Mouse (Mus musculus): ENCODE data around the gene Zfp787. TPM values are rescaled to one million over a fixed set of nuclear protein-coding genes. Genes with fewer than 3 reads are reported as not detected.

Gene Zfp787
- total and polyA plus RNA-seq, 2 experiments from 2014 or later, result 41.0 to 73.6 TPM

DNA sequence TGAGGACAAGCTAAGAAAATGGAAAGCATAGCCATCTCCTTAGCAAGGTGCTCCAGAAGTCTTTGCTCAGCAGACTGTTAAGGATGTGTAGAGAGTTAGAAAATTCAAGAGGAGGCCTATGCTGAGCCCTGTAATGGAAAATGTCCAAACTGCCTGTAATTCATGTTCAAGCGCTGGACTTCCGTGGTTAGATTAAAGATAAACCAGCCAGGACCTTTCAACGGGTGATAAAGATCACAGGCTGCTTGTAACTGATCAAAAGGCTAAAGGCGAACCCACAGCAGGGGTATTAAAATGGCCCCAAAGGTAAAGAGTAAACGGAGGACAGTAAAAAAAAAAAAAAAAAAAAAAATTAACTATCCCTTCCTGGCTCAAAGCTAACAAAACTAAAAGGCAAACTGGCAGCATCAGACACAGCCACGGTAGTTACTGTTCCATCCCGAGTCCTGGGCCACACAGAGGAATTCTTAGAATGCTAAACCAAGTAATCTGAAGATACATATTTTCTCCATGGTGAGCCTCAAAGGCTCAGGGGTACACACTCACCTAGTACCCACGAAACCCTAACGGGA, 1.2 kb upstream of the Zfp787 start:
- TF ChIP-seq CTCF (IDR thresholded peaks at IDR 0.05; ENCODE audit: low read depth), result no peak
- DNase-seq, result no peak
- Histone ChIP-seq H3K9me3 (ENCODE audit: low read length) (no peaks in the 10 kb centered on the region), H3K4me1 (ENCODE audit: insufficient read depth) (peaks cover 12% of the 10 kb centered on the region), H3K4me3 (ENCODE audit: low read depth, low read length) (peak overlapping the region; percentile 81; the same call in 1 of the 2 replicates), H3K27me3 (ENCODE audit: insufficient read depth, low read length) (no peaks in the 10 kb centered on the region), H3K4me2 (ENCODE audit: low read depth) (peak overlapping the region; percentile 96), H3K9ac (peak overlapping the region; percentile 95), H3K27ac (ENCODE audit: low read depth, low read length) (no peak overlapping the region), H3K36me3 (ENCODE audit: insufficient read depth) (no peaks in the 10 kb centered on the region)
- no peak for ATAC-seq
- 75% methylated on average over 9 of the region's 9 CpGs for WGBS

DNA sequence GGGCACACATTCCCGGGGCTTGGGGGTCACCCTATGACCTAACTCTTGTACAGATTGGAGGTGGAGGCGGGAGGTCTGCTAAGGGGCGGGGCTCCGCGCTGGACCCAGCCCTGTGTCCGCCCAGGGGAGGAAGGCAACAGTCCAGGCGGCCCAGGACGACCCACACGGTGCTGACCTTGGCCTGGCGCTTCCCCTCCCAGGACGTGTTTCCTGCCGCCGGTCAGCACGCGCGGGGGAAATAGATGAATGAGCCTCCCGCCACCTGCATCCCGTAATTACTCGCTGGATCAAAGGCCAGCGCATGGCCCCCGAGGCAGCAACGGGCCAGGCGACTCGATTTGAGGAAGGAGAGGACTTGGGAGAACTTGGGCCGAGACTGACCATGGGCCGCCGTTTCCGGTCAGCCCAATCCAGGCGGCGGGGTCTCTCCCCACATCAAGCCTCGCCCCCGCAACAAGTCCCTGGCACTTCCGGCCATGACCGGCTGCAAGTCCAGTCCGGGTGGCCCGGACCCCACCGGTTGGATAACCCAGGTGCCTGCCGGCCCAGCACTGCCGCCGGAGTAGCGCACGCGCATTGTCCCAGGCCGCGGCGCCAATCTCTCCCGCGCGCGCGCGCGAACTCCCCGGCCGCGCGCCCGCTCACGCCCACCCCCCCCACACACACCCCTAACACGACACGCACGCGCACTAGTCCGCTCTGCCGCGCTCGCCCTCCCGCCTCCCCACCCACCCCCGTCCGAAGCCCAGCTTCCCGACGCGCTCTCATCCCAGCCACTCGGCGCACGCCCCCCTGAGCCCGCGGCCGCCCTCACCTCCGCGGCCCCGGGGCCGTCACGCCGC, 545 bp downstream of the Zfp787 start:
- peak overlapping the region; percentile 81 for H3K4me3 ChIP-seq (ENCODE audit: low read depth, low read length)
- peak; percentile 96 for DNase-seq
- no peaks in the 10 kb centered on the region for H3K9me3 ChIP-seq (ENCODE audit: low read length)
- peak overlapping the region; percentile 95 for H3K9ac ChIP-seq
- TF ChIP-seq CTCF (IDR thresholded peaks at IDR 0.05; ENCODE audit: low read depth), result no peak
- H3K27ac ChIP-seq (ENCODE audit: low read depth, low read length), result peak overlapping the region; percentile 95
- 1% methylated on average over 81 of the region's 85 CpGs for WGBS
- H3K36me3 ChIP-seq (ENCODE audit: insufficient read depth), result no peaks in the 10 kb centered on the region
- no peaks in the 10 kb centered on the region for H3K27me3 ChIP-seq (ENCODE audit: insufficient read depth, low read length)
- H3K4me1 ChIP-seq (ENCODE audit: insufficient read depth), result peaks cover 12% of the 10 kb centered on the region
- peak; percentile 76 for ATAC-seq
- H3K4me2 ChIP-seq (ENCODE audit: low read depth), result peak overlapping the region; percentile 96

GRCm38 (mm10) chr7:6154164-6154563, 1.6 kb downstream of the Zfp787 start:
- 71% methylated on average over 5 of the region's 5 CpGs for WGBS
- H3K4me1 ChIP-seq (ENCODE audit: insufficient read depth), result peaks cover 12% of the 10 kb centered on the region
- no peaks in the 10 kb centered on the region for H3K9me3 ChIP-seq (ENCODE audit: low read length)
- peak overlapping the region; percentile 96 for H3K4me2 ChIP-seq (ENCODE audit: low read depth)
- DNase-seq, result no peak
- no peak for TF ChIP-seq CTCF (IDR thresholded peaks at IDR 0.05; ENCODE audit: low read depth)
- H3K9ac ChIP-seq, result no peak overlapping the region
- ATAC-seq, result no peak
- no peaks in the 10 kb centered on the region for H3K36me3 ChIP-seq (ENCODE audit: insufficient read depth)
- no peaks in the 10 kb centered on the region for H3K27me3 ChIP-seq (ENCODE audit: insufficient read depth, low read length)
- H3K27ac ChIP-seq (ENCODE audit: low read depth, low read length), result no peak overlapping the region
- no peak overlapping the region; the same call in 1 of the 2 replicates for H3K4me3 ChIP-seq (ENCODE audit: low read depth, low read length)

DNA sequence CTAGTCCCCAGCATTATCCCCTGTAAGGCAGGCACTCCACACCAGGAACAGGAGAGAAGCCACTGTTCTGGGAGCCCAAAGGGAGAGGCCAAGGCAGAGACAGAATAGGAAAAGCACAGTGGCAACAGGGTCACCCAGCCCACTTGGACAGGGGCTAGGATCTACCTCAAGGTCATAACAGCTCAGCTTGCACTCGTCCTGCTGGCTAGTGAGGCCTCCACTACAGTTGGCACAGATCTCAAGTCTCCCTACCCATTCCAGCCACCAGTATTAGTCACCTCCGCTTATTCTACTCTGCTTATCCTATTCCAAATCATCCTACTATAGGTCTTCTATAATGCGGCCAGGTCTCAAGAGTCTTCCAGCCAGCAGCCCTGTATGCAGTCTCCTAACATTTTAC, 2.7 kb downstream of the Zfp787 start:
- H3K27me3 ChIP-seq (ENCODE audit: insufficient read depth, low read length), result no peaks in the 10 kb centered on the region
- no peak for TF ChIP-seq CTCF (IDR thresholded peaks at IDR 0.05; ENCODE audit: low read depth)
- no peak overlapping the region for H3K9ac ChIP-seq
- H3K4me2 ChIP-seq (ENCODE audit: low read depth), result no peak overlapping the region
- H3K36me3 ChIP-seq (ENCODE audit: insufficient read depth), result no peaks in the 10 kb centered on the region
- no peak overlapping the region for H3K4me3 ChIP-seq (ENCODE audit: low read depth, low read length)
- peaks cover 12% of the 10 kb centered on the region for H3K4me1 ChIP-seq (ENCODE audit: insufficient read depth)
- WGBS, result 89% methylated on average over 3 of the region's 3 CpGs
- no peaks in the 10 kb centered on the region for H3K9me3 ChIP-seq (ENCODE audit: low read length)
- no peak for DNase-seq
- no peak for ATAC-seq
- H3K27ac ChIP-seq (ENCODE audit: low read depth, low read length), result no peak overlapping the region

DNA sequence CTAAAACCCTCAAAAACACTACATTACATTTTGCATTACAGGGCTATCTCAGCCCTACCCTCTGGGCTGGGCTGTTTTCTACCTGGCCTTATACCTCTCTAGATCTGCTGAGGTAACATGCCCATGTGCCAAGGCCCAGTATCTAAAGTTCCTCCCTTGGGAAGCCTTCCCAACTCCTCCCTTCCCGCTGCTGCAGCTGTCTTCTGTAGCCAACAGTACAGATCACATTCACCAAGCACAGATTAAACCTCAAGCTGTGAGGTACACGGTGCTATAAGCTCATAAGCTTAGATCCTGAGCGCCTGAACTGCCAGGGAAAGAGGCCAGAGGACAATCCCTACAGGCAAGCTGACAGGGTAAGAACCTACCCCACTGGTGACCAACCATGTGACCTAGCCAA, 3.8 kb downstream of the Zfp787 start:
- no peak for DNase-seq
- Histone ChIP-seq H3K9ac (no peak overlapping the region), H3K9me3 (ENCODE audit: low read length) (no peaks in the 10 kb centered on the region), H3K4me1 (ENCODE audit: insufficient read depth) (peaks cover 12% of the 10 kb centered on the region), H3K36me3 (ENCODE audit: insufficient read depth) (no peaks in the 10 kb centered on the region), H3K27ac (ENCODE audit: low read depth, low read length) (no peak overlapping the region), H3K4me2 (ENCODE audit: low read depth) (no peak overlapping the region), H3K27me3 (ENCODE audit: insufficient read depth, low read length) (no peaks in the 10 kb centered on the region), H3K4me3 (ENCODE audit: low read depth, low read length) (no peak overlapping the region)
- TF ChIP-seq CTCF (IDR thresholded peaks at IDR 0.05; ENCODE audit: low read depth), result no peak
- 83% methylated on average over 3 of the region's 3 CpGs for WGBS
- no peak for ATAC-seq

DNA sequence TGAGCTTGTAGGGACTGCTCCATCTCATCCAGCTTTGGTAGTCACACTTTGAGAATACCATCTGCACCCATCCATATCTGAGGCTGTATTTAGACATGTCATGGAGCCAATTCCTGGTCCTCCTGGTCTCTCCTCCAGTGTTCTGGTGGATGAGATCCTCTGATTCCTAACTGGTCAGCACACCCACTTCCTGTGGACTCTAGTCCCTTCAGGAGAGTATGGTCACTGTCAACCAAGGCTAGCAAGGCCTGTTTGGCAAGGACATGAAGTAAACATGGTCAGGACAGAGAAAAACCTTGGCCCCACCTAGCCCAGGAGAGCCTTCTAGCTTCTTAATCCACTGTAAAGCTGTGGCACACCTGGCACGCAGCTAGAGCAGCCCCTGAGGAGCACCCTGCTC, 4.5 kb downstream of the Zfp787 start:
- Histone ChIP-seq H3K4me2 (ENCODE audit: low read depth) (no peak overlapping the region), H3K4me1 (ENCODE audit: insufficient read depth) (peaks cover 6% of the 10 kb centered on the region), H3K9ac (no peak overlapping the region), H3K27ac (ENCODE audit: low read depth, low read length) (no peak overlapping the region), H3K36me3 (ENCODE audit: insufficient read depth) (no peaks in the 10 kb centered on the region), H3K27me3 (ENCODE audit: insufficient read depth, low read length) (no peaks in the 10 kb centered on the region), H3K9me3 (ENCODE audit: low read length) (no peaks in the 10 kb centered on the region), H3K4me3 (ENCODE audit: low read depth, low read length) (no peak overlapping the region)
- 83% methylated on average over 1 of the region's 1 CpGs for WGBS
- ATAC-seq (no peak), DNase-seq (no peak)
- no peak for TF ChIP-seq CTCF (IDR thresholded peaks at IDR 0.05; ENCODE audit: low read depth)

GRCm38 (mm10) chr7:6147688-6148087, 8.1 kb downstream of the Zfp787 start:
- Histone ChIP-seq H3K4me1 (ENCODE audit: insufficient read depth) (no peaks in the 10 kb centered on the region), H3K9ac (no peak overlapping the region), H3K36me3 (ENCODE audit: insufficient read depth) (no peaks in the 10 kb centered on the region), H3K27me3 (ENCODE audit: insufficient read depth, low read length) (no peaks in the 10 kb centered on the region), H3K9me3 (ENCODE audit: low read length) (no peaks in the 10 kb centered on the region), H3K4me2 (ENCODE audit: low read depth) (no peak overlapping the region), H3K4me3 (ENCODE audit: low read depth, low read length) (no peak overlapping the region), H3K27ac (ENCODE audit: low read depth, low read length) (no peak overlapping the region)
- TF ChIP-seq CTCF (IDR thresholded peaks at IDR 0.05; ENCODE audit: low read depth), result no peak
- DNase-seq (no peak), ATAC-seq (no peak)
- 85% methylated on average over 5 of the region's 5 CpGs for WGBS

All from forebrain, postnatal 0 days (tissue).